Mouse (Mus musculus) liver, embryonic 15.5 days (tissue): ENCODE data around the gene Hist1h2bq. TPM values are rescaled to one million over a fixed set of nuclear protein-coding genes. Genes with fewer than 3 reads are reported as not detected.
"Not testable (repeated sequence)": the region's sequence is repeated elsewhere in the genome, so short reads cannot be mapped to it uniquely, and the experiment has no call there.

Experiments
- ATAC-seq: fragments of 200-750 bp; cut with Nextera tagmentation; 2 replicates; pipeline ENCODE4 v1.8.0; 2017; ENCODE audit warnings: moderate number of reproducible peaks, mild to moderate bottlenecking, moderate library complexity; ENCODE audit not compliant: insufficient read depth
- H3K27ac ChIP-seq: fragments of 300-500 bp; sonication (generic); replicated peaks from 2 replicates; pipeline ENCODE4 v1.5.1; 2015; ENCODE audit warnings: mild to moderate bottlenecking, inconsistent platforms
- H3K27me3 ChIP-seq: fragments of 300-500 bp; sonication (generic); 2 replicates; pipeline ENCODE4 v1.6.1; 2015; ENCODE audit warnings: mild to moderate bottlenecking, inconsistent platforms
- H3K36me3 ChIP-seq: fragments of 300-500 bp; sonication (generic); replicated peaks from 2 replicates; pipeline ENCODE4 v1.6.1; 2015; ENCODE audit warnings: moderate library complexity, mild to moderate bottlenecking, inconsistent platforms
- H3K4me1 ChIP-seq: fragments of 300-500 bp; sonication (generic); replicated peaks from 2 replicates; pipeline ENCODE4 v1.6.1; 2015; ENCODE audit warnings: inconsistent platforms
- H3K4me2 ChIP-seq: fragments of 300-500 bp; sonication (generic); 2 replicates; pipeline ENCODE4 v1.6.1; 2015; ENCODE audit warnings: moderate library complexity, mild to moderate bottlenecking, inconsistent platforms
- H3K4me3 ChIP-seq: fragments of 300-500 bp; sonication (generic); replicated peaks from 2 replicates; pipeline ENCODE4 v1.5.1; 2015; ENCODE audit warnings: mild to moderate bottlenecking, inconsistent platforms
- H3K9ac ChIP-seq: fragments of 300-500 bp; sonication (generic); 2 replicates; pipeline ENCODE4 v1.6.1; 2015; ENCODE audit warnings: moderate library complexity, mild to moderate bottlenecking, inconsistent platforms
- H3K9me3 ChIP-seq: fragments of 300-500 bp; sonication (generic); replicated peaks from 2 replicates; pipeline ENCODE4 v1.6.1; 2016; ENCODE audit warnings: inconsistent platforms
- WGBS: fragments of 180-500 bp; shearing (Covaris S2); methylation state at CpG from one replicate; pipeline ENCODE4 v1.1.7; 2015; ENCODE audit warnings: mixed read lengths; ENCODE audit not compliant: insufficient replicate concordance; 5-methylcytosine and 5-hydroxymethylcytosine counted together
- polyA plus RNA-seq: library from polyadenylated mRNA; unstranded; fragments of >200 nt; fragmentation: Nextera tagmentation; extraction: Ambion mirVana; gene quantifications from 2 replicates; pipeline ENCODE4 v1.2.1, GENCODE M21; 2015

The Hist1h2bq gene
- polyA plus RNA-seq, 1 experiment from 2014 or later = 27.6 TPM

- Histone ChIP-seq H3K4me2 (peak overlapping the region; percentile 58), H3K36me3 (peaks cover 8% of the 10 kb centered on the region; the same call in 1 of the 2 replicates), H3K4me1 (peaks cover 15% of the 10 kb centered on the region), H3K4me3 (peak overlapping the region; percentile 42), H3K27ac (peak overlapping the region; percentile 84), H3K9ac (peak overlapping the region; percentile 54), H3K27me3 (no peaks in the 10 kb centered on the region), H3K9me3 (no peaks in the 10 kb centered on the region)
- ATAC-seq = no peak
- 78% methylated on average over 10 of the region's 10 CpGs for WGBS
Measured at GRCm38 (mm10) chr13:21830344-21830743, 20.3 kb upstream of the Hist1h2bq start.

- peak overlapping the region; percentile 84; the same call in 1 of the 2 replicates for H3K27ac ChIP-seq
- ATAC-seq = no peak
Measured at GRCm38 (mm10) chr13:21828511-21828910, 18.5 kb upstream of the Hist1h2bq start.

DNA sequence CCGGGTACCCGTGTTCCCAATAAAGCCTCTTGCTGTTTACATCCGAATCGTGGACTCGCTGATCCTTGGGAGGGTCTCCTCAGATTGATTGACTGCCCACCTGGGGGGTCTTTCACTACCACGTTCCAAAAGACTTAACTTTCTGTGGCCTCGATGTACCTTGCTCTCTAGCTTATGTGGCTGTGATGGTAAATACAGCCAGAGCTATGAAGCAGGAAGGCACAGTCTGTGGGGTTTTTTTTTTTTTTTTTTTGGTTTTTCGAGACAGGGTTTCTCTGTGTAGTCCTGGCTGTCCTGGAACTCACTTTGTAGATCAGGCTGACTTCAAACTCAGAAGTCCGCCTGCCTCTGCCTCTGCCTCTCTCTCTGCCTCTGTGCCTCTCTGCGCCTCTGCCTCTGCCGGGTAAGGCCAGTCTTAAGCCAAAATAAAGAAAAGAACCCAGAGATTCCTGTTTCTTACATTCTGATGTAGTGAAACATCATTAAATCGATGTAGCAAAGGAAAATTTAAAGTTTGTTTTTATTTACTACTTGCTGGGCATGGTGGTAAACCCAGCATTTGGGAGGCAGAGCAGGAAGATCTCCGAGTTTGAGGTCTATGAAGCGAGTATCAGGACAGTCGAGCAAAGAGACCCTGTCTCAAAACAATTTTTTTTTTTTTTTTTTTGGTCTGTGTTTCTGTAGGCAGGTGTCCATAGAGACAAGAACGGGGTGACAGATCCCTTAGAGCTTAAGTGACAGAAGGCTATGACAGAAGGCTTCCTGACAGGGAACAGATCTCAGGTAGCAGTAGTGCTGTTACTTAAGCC lies 10.3 kb upstream of the Hist1h2bq start:
- ATAC-seq = not testable (repeated sequence)

More at GRCm38 (mm10) chr13:21828511-21828910, 18.5 kb upstream of the Hist1h2bq start:
- 82% methylated on average over 3 of the region's 3 CpGs for WGBS
- H3K27me3 ChIP-seq = no peaks in the 10 kb centered on the region
- no peak overlapping the region for H3K4me2 ChIP-seq
- peaks cover 8% of the 10 kb centered on the region; the same call in 1 of the 2 replicates for H3K36me3 ChIP-seq
- no peak overlapping the region for H3K9ac ChIP-seq
- no peak overlapping the region for H3K4me3 ChIP-seq
- H3K4me1 ChIP-seq = peaks cover 15% of the 10 kb centered on the region
- H3K9me3 ChIP-seq = no peaks in the 10 kb centered on the region

GRCm38 (mm10) chr13:21812092-21812491 lies 2.1 kb upstream of the Hist1h2bq start:
- Histone ChIP-seq H3K9ac (peak overlapping the region; percentile 27; the same call in 1 of the 2 replicates), H3K27ac (peak overlapping the region; percentile 88), H3K4me3 (peak overlapping the region; percentile 36), H3K4me2 (peak overlapping the region; percentile 50)
- H3K9me3 ChIP-seq, H3K27me3 ChIP-seq, H3K4me1 ChIP-seq, H3K36me3 ChIP-seq: not testable (repeated sequence)
- ATAC-seq = peak; percentile 48
- 0% methylated on average over 14 of the region's 14 CpGs for WGBS

More for the DNA sequence above, 10.3 kb upstream of the Hist1h2bq start:
- not testable (repeated sequence) for H3K4me3 ChIP-seq, H3K9me3 ChIP-seq, H3K27me3 ChIP-seq, H3K4me1 ChIP-seq, H3K9ac ChIP-seq, H3K4me2 ChIP-seq, H3K36me3 ChIP-seq, H3K27ac ChIP-seq
- 72% methylated on average over 7 of the region's 16 CpGs for WGBS

DNA sequence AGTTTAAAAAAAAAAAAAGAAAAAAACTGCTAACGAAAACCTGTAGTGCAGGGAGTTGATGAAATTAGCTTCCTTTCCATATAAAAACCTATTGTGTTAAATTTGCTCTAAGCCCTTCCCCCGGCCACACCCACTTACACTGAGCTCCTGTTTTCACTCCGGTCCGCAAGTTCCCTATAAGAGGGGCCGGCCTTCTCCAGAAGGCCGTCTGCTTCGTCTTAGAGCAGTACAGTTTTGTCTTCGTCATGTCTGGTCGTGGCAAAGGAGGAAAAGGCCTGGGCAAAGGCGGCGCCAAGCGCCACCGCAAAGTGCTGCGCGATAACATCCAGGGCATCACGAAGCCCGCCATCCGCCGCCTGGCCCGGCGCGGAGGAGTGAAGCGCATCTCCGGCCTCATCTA lies 1.5 kb upstream of the Hist1h2bq start, which contains the start of gene Hist1h4m:
TSS of gene Hist1h4m (plus strand) at position 208 of the 400 bp plus-strand sequence.
- Histone ChIP-seq H3K9ac (peak within 1 kb of the TSS; percentile 27; the same call in 1 of the 2 replicates), H3K4me3 (peak within 1 kb of the TSS; percentile 36), H3K27ac (peak within 1 kb of the TSS; percentile 88), H3K4me2 (peak within 1 kb of the TSS; percentile 50)
- ATAC-seq = peak; percentile 12
- not testable (repeated sequence) for H3K4me1 ChIP-seq, H3K36me3 ChIP-seq, H3K9me3 ChIP-seq, H3K27me3 ChIP-seq
- WGBS = no CpG with 5 or more reads among the region's 24 CpGs

DNA sequence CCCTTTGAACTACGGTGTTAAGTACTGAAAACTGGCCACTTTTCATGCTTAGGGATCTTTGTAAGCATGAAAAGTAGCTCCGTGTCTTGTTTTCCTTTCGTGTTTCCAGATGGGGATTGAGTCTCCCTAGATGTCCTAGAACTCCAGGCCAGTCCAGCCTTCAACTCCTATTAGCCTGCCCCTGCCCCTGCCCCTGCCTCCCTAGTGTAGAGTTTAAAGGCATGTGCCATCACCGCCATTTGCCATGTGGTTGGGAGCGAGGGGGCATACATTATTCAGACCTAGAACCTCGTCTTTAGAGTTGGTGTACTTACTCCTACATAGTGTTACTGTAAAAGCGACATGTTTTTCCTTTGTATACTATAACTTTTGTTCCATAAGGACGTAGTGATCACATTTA lies 1.1 kb upstream of the Hist1h2bq start:
- not testable (repeated sequence) for H3K4me3 ChIP-seq, H3K27ac ChIP-seq, H3K36me3 ChIP-seq, H3K27me3 ChIP-seq, H3K4me1 ChIP-seq, H3K9me3 ChIP-seq, H3K4me2 ChIP-seq, H3K9ac ChIP-seq
- WGBS = no CpG with 5 or more reads among the region's 8 CpGs
- ATAC-seq = 0 out of 2 replicates have a peak, but pooled peaks have one; percentile 2

DNA sequence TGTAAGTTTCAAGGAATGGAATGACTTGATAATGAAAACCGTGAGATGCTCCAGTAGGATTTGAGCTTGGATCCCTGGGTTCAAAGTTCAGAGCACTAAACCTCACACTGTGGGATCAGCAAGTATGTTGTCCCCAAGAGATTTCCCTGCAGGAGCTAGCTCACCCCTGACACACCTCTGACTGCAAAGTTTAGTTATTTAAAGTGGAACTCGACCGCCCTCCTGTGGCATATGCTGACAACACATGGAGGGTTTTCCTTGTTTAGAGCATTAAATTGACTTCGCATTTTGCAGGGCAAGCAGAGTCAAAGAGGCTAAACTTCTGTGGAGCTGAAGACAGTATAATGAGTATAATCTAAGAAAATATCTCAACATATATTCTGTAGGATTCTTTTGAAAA lies 6.9 kb downstream of the Hist1h2bq start:
- not testable (repeated sequence) for H3K4me3 ChIP-seq, H3K27ac ChIP-seq, H3K9ac ChIP-seq, H3K36me3 ChIP-seq, H3K4me1 ChIP-seq, H3K9me3 ChIP-seq, H3K27me3 ChIP-seq, H3K4me2 ChIP-seq
- WGBS = no CpG with 5 or more reads among the region's 4 CpGs
- ATAC-seq = peak; percentile 53

GRCm38 (mm10) chr13:21797163-21797562 lies 12.8 kb downstream of the Hist1h2bq start:
- H3K4me1 ChIP-seq, H3K9ac ChIP-seq, H3K27me3 ChIP-seq, H3K4me2 ChIP-seq, H3K27ac ChIP-seq, H3K36me3 ChIP-seq, H3K9me3 ChIP-seq, H3K4me3 ChIP-seq: not testable (repeated sequence)
- peak; percentile 58; the same call in 1 of the 2 replicates for ATAC-seq

DNA sequence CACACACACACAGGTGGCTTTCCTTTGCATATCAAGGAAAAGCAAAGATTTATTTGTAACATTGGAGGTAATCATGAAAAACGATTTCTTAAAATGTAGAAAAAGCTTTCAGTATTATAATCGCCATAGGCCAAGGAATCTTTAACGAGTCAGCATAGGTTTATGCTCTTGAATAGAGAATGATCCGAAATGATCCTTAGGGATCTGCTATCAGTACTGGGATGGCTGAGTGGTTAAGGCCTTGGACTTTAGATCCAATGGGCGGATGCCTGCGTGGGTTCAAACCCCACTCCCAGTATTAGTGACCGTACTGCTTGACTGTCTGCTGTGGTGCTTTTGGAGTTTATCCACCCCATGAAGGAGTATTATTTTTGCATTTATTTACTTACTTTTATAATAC lies 14.4 kb downstream of the Hist1h2bq start:
- ATAC-seq = no peak

DNA sequence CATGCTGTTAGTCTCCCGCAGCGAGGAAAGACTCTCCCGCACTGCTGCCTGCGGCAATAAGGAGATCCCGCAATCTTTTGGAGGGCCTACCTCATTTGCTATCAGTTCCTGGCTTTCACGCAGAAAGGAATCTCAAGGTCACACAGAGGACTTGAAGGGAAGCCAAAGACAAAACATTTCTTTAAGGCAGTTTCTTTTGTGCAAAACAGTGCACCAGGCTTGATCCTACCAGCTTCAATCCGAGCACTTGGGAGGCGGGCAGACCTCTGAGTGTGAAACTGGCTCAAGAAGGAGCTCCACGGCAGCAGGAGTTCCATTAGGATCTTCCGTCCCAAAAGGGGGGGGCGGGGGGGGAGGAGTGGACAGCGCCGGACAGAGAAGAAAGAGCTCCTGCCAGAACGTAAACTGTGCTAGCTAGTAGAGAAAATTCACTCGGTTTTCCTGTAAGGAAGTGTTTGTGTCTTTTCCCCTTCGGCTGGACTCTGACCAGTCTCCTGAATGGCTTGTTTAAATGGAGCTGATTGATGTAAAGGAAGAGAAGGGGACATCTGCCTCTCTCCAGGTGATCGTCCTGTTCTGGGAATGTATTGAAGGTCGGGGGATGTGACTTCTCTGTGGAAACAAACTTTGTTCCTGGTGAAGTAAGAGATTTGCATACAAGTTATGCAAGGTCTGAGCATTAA lies 19.3 kb downstream of the Hist1h2bq start:
- Histone ChIP-seq H3K4me3 (no peak overlapping the region), H3K36me3 (no peaks in the 10 kb centered on the region), H3K9me3 (no peaks in the 10 kb centered on the region), H3K27me3 (no peaks in the 10 kb centered on the region), H3K9ac (no peak overlapping the region), H3K27ac (no peak overlapping the region), H3K4me2 (peak overlapping the region; percentile 48), H3K4me1 (peaks cover 30% of the 10 kb centered on the region)
- no peak for ATAC-seq
- 32% methylated on average over 18 of the region's 18 CpGs for WGBS

More for the DNA sequence above, 14.4 kb downstream of the Hist1h2bq start:
- H3K27me3 ChIP-seq = no peaks in the 10 kb centered on the region
- no peaks in the 10 kb centered on the region for H3K9me3 ChIP-seq
- peaks cover 5% of the 10 kb centered on the region for H3K4me1 ChIP-seq
- H3K27ac ChIP-seq = no peak overlapping the region
- WGBS = 78% methylated on average over 7 of the region's 7 CpGs
- no peak overlapping the region for H3K9ac ChIP-seq
- H3K4me2 ChIP-seq = no peak overlapping the region
- H3K36me3 ChIP-seq = no peaks in the 10 kb centered on the region
- H3K4me3 ChIP-seq = no peak overlapping the region

DNA sequence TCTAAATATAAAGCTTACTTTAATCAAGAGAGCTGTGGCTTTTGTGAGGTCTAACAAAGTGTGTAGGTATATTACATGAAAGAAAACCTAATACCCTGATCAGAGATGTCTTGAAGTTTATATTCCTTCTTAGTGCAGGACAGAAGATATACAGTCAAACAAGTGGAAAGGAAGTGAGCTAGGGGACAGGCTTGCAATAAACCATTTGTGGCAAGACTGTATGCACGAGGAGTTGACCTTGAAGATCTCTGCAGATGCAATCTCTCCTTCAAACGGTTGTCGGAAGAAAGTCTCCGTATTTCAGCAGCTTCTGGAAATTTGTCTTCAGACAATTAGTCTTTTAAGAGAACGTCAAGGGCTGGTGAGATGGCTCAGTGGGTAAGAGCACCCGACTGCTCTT lies 20.1 kb downstream of the Hist1h2bq start:
- H3K4me1 ChIP-seq = peaks cover 37% of the 10 kb centered on the region
- H3K4me2 ChIP-seq = 0 out of 2 replicates have a peak overlapping the region, but pooled peaks have one; percentile 2
- H3K4me3 ChIP-seq = no peak overlapping the region
- peak overlapping the region; percentile 100 for H3K27ac ChIP-seq
- 48% methylated on average over 6 of the region's 6 CpGs for WGBS
- no peak overlapping the region for H3K9ac ChIP-seq
- H3K36me3 ChIP-seq = no peaks in the 10 kb centered on the region
- ATAC-seq = no peak
- H3K9me3 ChIP-seq = no peaks in the 10 kb centered on the region
- H3K27me3 ChIP-seq = no peaks in the 10 kb centered on the region
